Mouse (Mus musculus) retina, adult 2 months (tissue): ENCODE results near the gene Rassf8.
A peak's percentile ranks its signal among the peaks of the same experiment; 100 is the strongest.

Experiments used
- DNase-seq: peaks from one replicate; pipeline ENCODE4 v3.0.0-alpha.2; 2012; ENCODE audit warnings: low read depth, low spot score

The Rassf8 gene

DNA sequence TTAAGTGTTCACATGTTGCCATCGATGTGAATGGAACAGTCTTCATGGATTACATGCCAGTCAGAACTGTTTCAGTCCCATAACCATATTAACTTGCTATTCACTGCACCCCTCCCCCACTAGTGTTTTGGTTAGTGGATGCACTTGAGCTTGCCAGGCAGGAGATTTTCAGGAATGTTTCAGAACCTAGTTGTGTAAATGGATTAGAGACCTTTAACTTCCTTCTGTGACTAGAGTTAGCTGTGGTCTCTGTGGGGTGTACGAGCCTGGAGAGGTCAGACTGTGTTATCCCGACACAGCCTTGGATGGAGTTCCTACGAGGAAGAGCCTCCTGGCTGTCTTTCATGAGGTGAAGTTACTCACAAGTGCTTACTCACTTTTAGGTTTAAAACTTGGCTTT, 29.7 kb downstream of the Rassf8 start:
- no peak for DNase-seq

DNA sequence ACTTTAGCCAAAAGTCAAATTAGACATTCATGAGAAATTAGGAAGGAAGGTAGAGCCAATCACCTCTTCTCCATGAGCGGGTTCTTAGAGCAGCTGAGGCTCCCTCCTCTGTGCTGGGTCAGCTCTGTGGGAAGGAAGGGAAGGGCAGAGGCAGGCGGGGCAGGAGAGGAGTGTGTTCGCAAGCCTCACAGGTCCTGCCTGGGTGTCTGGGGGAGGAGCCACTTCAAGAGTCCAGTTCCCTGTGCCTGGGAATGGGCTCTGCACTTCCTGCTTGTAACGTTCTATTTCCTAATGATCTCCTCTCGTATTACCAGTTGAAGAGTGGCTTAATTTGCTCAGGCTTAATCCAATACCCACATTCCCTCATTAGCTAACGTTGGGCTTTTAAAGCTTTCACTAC, 32.8 kb downstream of the Rassf8 start:
- no peak for DNase-seq

DNA sequence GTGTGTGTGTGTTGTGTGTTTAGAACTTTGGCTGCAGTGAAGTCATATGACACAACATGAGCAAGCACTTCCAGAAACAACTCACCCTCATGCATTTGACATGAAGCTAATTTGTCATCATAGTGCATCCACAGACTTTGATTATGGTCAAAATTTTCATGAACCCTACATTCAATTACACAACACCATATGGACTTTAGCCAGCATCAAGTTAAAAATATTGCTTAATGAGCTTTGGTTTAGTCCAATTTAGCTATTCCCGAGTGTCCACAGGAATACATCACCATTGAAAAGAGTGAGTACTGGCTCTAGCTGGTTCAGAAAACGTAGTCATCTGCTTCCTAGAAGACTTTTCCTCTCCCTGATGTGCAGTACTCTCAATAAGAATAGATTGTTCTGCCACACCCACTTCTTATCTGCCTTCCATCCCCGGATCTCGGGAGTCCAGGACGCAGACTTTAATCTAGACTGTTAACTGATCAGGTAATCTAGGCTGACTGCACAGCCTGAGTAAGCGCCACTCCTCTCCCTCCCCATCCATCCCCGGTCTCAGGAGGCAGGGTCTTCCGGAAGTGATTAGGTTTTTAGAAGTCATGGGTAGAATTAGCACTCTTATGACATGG, 33.7 kb downstream of the Rassf8 start:
- no peak for DNase-seq

DNA sequence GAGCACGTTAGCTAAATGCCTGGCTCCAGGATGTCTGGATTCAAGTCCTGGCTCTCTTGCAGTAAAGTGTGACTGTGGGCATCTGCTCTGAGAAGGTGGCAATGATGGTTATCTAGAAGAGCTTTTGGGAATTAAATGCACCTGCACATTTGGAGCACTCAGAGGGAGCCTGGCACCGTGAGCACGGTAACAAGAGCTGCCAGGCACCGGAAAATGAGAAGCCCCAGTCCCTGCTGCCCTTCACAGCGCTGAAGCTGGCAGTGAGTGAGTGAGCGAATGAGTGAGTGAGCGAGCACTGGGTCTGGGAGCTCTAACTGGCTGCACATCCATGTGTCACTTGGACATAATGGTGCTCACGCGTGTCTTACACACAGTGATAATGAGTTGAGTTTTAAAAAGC, 34.7 kb downstream of the Rassf8 start:
- no peak for DNase-seq

DNA sequence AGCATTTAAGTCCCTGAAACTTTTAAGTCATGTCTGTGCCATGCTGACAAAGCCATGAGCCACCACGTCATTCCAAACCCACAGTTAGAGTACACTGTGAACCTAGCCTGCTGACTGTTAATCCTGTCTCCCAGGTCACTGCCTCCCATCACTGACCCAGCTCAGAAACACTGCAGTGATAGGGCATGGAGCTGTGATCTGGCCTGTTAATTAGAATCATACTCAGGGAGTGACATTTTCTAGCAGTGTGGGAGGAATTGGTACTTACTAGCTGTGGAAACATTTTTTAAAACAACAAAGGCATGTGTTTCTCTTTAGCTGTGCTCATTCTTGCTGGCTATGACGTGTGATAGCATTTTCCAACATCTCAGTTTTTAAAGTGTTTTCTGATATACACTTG, 35.4 kb downstream of the Rassf8 start:
- DNase-seq = no peak

DNA sequence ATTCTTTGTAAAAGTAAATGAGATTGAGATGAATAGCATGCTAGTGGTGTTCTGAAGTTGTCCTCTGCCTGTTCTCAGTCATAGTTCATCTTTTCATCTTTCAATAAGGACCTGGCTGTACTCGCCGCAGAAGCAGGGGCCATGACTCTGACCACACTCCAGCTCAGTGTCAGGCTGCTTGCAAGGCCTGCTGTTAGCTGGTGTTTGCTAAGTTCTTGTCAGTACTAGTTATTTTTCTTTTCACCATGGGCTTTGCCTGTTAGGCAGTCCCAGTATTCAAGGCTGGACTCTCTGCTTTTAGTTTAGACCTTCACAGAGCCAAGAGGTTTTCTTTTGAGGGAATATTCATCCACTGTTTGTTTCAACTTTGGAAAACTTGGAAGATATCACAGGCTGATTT, 40.8 kb downstream of the Rassf8 start:
- no peak for DNase-seq

DNA sequence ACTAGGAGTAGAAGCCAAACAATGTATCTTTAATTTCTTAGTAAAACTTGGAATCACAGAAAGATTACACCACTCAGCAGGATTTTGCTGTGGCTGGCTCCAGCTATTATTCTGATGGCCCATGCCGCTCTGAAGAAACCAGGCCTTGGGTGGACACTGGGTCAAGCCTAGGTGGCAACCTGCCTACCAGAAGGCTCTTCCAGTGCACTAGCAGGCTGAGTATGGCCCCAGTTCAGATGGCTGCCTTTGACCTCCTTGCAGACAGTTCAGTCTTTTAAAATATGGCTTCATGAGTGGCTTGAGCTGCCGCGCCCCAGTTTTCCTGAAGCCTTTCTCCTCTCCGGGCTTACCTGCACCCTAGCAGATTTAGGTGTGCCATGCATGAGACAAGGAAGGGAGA, 43.2 kb downstream of the Rassf8 start:
- DNase-seq = no peak

DNA sequence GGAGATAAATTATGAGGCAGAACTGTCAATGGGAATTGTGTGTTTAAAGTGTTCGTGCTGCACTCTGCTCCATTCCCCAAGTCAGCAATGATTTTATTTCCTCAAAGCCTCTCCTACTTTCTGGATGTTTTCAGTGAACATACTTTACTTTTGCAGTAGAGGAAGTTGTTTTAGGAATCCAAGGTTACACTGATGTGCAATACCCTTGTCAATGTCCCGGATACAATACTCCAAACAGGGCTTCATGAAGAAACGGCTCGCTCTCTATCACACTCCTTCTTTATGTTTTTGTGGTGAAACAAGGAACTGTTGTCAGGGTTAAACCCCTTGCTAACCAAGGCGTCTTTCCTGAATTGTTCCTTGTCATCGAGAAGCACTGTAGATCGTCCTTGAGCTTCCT, 45.8 kb downstream of the Rassf8 start:
- DNase-seq = no peak

DNA sequence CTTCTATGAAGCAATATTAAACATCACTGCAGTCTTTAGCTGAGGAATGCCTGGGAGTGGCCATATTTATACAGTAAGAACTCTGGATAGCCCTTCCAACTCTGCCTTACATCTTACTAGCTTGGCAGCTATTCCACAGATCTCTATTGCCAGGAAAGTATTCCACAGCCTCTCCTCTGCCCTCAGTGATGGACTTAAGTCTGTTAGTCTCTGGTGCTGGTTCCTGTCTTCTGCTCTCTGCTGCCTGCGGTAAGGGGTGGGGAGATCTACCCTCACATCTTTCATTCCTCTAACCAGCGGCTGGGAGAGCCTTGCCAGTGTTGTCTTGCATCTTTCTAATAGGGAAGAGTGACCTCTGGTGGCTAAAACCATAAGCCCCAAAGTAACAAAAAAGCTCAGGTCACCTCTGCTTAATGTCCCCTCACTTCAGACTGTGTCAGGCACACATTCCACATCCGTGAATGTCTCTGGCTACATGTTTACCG, 46.6 kb downstream of the Rassf8 start:
- peak; percentile 54 for DNase-seq

DNA sequence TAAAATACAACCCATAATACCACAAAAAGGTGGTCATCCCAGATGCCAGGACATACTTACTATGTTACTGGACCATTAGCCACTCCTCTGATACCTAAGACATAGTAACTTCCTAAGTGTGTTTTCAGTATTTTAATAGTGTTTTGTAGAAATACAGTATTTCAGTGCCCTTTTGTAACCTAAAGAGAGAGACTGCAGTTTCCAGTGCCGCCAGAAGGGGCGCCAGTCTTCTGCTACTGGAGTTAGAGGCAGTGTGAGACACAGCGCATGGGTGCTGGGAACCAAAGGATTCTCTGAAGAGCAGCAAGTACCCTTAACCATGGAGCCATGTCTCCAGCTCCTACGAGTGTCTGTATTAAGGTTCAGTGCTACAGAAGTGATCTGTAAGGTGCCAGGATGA, 48.1 kb downstream of the Rassf8 start:
- DNase-seq = no peak

DNA sequence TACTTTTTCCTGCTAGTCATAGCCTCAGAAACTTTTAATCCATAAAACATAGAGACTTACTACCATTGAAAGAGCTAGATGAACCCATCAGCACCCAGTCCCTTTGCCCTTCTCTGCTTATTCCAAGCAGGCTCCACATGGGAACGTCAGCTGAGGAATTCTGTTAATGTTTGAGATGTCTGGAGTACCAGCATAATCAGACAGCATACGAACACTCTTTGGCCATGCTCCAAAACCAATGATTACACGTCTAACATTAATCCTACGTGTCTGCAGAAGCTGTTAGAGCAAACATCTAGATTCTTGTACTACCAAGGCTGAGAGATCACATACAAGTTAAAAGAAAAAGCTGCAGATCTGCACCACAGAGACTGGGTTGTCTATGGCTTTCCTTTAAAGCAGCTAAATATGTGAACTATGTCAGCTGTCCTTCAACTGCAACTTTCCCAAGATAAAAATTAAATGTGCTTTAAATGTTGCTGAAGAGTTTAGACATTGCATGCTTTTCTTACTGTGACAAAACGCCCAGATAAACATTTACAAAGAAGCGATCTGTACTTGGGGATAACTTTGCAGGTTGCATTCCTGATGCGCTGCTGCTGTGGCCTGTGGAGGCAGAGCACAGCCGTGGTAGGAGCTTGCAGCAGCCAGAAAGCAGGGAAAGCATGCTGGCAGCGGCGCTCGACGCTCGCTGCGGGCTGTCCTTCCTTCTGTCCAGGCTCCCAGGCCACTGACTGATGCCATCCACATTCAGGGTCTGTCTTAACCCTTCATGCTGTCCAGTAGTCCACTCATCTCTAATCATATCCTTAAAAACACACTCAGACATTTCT, 49.9 kb downstream of the Rassf8 start:
- DNase-seq = no peak

DNA sequence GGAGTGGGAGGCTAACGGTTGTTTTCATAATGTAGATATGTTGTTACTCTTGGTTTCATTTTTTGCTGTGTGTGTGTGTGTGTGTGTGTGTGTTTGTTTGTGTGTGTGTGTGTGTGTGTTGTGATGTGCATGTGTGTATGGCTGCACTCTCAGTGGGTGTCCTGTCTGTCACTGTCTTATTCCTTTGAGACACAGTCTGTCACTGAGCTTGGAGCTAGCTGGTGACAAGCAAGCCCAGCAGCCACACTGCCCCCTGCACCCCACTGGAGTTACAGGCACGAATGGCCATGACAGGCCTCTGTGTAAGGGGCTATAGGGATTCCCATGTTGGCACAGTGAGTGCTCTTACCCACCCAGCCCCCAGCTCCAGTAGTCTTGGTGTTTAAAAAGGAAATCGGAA, 51.1 kb downstream of the Rassf8 start:
- DNase-seq = no peak

DNA sequence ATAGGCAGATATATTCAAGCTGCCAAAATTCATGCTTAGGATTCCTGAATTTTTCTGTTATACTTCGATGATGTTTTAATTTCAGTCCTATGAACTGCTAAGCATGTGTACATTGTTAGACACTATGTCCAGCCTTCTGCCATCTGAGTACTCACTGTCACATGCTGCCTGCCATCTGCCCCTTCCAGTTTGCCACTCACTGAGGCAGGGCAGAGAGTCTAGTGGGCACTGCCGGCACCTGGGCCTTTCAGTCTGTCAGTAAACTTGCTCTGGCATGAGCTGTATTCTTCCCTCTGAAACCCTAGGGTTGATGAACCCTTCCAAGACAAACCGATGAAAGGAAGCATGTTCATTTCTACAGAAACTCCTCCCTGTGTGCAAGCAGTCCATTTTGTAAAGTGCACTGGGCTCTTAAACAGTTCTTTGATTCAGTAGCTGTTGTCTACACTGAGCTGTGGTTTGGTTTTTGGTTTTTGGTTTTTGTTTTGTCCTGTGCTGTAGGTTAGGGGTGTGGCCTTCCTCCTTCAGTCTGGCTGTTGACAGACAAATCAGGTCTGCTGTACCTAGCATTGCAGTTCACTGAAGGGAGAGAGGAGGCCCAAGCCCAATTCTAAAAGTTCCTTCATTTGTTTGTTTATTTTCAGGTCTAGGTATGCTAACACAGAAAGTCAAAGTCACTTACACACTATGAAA, 55.4 kb downstream of the Rassf8 start:
- DNase-seq = no peak

DNA sequence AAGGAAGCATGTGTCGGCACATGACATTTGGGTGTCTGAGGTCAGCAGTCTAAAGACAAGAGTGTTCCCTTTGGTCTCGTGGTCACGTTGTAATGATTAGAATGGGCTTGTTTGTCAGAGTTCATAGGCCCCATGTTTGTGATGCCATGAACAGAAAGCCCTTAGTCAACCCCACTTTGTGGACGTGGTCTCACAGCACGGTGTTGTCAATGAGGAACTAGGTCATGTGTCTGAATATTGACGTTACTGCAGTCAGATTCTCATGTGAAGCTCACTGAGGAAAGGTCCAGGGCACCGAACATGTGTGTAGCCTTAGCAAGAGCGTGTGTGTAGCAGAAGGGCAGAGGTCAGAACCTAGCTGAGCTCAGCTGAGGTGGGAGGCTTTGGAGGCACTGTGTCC, 56.3 kb downstream of the Rassf8 start:
- no peak for DNase-seq

DNA sequence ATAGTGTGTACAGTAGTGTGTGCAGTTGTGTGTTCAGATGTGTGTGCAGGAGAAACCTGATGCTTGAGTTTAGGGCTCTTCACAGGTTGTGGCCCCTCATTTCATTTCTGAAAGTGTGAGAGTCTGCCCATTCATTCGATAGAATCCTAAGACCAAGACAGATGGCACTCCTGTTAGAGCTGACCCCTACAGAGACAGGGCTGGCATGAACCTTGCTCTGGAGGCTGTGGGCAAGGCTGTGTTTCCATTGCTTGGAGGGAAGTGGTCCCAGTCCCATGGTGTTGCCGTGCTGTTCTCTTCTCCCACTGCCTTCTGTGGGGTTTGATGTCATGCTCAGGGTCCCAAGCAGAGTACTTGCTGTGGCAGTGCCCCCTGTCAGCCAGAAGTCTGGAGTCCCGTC, 57.7 kb downstream of the Rassf8 start:
- no peak for DNase-seq

DNA sequence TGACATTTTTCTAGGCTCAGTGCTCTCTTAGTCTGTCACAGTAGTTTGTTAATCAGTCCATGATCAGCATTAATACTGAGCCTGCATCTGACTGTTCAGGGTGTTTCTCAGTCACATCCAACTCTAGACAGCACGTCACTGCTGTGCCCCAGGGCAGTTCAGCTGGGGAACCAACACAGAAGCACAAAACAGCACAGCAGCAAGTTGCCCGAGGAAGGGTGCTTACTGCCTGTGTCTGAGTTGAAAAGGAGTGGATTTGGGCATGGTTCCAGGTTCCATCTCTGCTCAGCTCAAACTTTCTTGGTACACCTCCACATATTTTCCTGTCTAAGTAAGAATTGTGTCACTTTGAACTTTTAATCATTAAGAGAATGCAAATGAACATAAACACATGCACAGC, 60.2 kb downstream of the Rassf8 start:
- DNase-seq = no peak

DNA sequence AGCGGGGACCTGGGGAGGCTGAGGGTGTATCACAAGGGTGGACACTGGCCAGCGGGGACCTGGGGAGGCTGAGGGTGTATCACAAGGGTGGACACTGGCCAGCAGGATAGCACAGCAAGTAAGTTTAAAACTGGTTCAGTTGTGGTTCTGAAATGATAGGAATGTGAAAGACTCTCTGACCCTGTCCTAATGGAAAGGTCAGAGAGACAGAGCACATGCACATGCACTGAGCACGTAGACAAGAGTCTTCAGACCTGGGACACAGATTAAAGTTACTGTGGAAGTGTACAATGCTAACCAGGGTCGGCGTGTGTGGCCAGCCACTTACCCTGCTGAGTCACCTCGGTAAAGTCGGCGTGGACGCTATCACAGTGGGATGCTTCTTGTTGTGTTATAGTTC, 61.4 kb downstream of the Rassf8 start:
- DNase-seq = no peak

DNA sequence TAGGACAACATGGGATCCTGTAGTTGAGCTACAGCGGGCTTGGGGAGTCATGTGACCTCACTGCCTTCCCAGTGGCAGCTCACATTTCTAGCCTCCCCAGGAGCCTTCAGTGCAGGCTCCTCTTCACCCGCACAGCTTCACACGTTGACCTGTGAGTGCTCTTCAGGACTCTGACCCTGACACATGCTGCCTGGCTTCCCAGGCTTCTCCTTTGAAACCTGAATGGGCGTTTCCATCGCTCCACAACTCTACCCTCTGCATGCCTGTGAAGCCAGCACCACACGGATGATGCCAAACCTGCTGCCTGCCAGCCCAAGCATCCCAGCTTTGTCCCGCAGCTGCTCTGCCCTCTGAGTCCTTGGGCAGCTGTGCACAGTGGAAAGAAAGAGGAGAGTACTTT, 63.0 kb downstream of the Rassf8 start:
- no peak for DNase-seq

DNA sequence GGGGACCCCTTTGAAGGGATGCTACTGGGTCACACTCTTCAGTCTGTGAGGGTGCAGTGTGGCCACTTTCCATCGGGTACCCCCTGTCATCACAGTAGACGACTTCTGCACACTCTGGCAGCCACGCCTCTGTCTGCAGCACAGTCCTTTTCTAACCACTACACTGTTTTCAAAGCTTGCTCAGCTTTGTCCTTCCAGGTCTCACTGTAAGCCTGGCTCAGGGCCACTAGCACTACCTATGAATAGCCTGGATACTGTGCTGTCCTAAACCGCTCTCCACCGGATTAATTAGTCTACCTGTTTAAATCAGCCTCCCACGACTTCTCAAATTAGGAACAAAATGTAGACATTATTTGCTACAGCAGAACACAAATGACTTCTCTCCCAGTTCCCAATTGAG, 63.5 kb downstream of the Rassf8 start:
- no peak for DNase-seq

DNA sequence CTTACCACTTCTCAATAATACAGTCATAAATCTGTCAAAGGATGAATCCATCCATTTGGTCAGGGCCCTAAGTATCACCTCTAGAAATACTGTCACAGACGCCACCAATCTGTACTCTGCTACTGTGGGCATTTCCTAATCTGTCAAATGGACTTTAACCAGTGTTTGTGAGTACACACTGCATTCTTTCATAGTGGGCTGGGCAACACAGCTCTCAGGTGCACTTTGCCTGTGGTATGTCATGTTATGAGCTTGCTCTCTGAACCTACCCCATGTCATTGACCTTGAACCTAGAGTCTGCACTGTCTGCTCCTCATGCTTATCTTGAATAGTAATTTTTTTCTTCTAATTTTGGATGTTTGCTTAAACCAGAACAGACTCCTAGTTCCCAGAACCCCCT, 64.6 kb downstream of the Rassf8 start:
- DNase-seq = no peak

DNA sequence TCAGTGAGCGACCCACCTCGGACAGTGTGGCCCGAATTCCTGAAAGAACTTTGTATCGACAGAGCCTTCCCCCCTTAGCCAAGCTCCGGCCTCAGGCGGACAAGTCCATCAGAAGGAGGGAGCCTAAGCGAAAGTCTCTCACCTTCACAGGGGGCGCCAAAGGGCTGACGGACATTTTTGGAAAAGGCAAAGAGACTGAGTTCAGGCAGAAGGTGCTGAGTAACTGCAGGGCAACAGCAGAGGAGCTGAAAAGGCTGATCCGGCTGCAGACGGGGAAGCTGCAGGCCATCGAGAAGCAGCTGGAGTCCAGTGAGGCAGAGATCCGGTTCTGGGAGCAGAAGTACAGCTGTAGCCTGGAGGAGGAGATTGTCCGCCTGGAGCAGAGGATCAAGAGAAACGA, 68.7 kb downstream of the Rassf8 start:
- DNase-seq = no peak

DNA sequence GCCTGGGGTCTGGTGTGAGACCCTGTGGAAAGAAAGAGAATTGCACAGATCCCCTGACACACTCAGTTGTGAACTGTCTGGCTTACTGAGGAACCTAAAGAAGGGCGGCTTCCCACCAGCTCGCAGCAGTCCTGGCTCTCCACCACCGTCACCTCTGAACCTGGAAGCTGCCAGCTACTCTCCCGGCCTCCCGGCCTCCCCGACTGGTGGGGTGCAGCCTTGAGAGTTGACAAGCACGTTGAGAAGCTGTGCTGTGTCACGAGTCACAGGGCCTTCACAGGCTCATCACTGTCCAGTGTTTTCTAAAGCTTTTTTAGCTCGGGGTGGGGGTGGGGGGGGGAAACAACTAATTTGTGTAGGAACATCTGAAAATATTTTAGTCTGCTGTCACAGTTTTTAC, 72.6 kb downstream of the Rassf8 start:
- DNase-seq = no peak

DNA sequence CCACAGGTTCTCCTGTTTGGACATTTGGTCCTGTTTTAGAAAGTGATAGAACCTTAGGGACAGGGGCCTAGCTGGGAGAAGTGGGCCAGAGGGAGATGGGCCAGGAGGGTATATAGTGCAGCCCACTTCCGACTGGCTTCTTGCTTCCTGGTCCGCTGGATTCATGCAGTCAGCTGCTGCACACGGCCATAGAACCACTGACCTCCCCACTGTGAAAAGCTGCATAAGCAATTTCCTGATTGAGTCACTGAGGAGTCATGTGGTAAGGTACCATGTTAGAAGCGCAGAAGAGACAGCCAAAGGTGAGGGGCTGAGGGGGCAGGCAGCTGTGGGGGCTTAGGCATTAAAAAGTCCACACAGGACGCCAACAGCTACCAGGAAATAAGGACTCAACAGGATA, 75.7 kb downstream of the Rassf8 start:
- no peak for DNase-seq
